Mouse (Mus musculus) common myeloid progenitor, adult 5-6 weeks (primary cell): ENCODE data around the gene Pde4d. TPM values are rescaled to one million over a fixed set of nuclear protein-coding genes. Genes with fewer than 3 reads are reported as not detected.

Experiments used
- ATAC-seq: replicated peaks from 2 replicates; pipeline ENCODE4 v1.8.0; 2016; ENCODE audit warnings: low read depth, mild to moderate bottlenecking, moderate TSS enrichment, inconsistent platforms; ENCODE audit not compliant: poor library complexity, severe bottlenecking
- total RNA-seq: library from RNA; stranded (forward); fragments of 200-1000, 187-1606 nt; gene quantifications from 2 replicates; pipeline ENCODE4 v1.2.3, GENCODE M21; 2017

The Pde4d gene
- total RNA-seq, 1 experiment from 2014 or later: 35.8 TPM

- ATAC-seq: 0 out of 2 replicates have a peak, but pooled peaks have one; percentile 45
Observed at GRCm38 (mm10) chr13:108914626-108915025, 464.9 kb downstream of the Pde4d start.

DNA sequence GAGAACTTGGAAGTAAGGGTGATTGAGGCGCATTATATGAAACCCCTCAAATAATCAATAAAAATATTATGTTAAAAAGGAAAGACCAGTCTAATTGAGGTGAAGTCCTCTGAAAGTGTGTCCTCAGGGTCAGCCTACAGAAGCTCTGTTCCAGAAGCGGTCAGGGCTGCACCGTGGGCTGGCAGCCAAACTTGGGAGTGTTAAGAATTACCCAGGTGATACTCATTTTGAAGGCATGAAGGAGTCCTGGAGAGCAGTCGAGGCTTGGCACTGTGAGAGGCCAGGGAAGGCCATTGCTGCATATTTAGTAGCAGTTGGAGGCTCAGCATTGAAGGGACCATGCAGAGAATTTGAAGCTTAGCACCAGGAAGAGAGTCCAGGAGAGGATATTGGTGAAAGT is 471.4 kb downstream of the Pde4d start:
- no peak for ATAC-seq

DNA sequence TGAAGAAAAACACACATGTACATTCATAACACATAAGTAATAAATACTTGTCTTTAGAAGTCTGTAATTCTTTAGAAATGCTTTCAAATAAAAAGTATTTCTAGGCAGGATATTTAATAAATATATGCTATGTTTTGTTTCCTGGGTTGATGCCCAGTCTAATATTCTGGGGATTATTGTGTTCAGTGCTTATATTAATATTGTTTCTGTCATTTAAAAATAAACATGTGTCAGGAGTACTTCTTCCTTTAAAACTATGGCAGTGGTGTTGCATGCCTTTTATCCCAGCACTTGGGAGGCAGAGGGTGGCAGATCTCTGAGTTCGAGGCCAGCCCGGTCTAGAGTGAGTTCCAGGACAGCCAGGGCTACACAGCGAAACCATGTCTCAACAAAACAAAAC is 485.1 kb downstream of the Pde4d start:
- ATAC-seq: no peak

GRCm38 (mm10) chr13:108937272-108937671 is 487.5 kb downstream of the Pde4d start:
- peak; percentile 99 for ATAC-seq

GRCm38 (mm10) chr13:108952911-108953310 is 503.2 kb downstream of the Pde4d start:
- no peak for ATAC-seq

DNA sequence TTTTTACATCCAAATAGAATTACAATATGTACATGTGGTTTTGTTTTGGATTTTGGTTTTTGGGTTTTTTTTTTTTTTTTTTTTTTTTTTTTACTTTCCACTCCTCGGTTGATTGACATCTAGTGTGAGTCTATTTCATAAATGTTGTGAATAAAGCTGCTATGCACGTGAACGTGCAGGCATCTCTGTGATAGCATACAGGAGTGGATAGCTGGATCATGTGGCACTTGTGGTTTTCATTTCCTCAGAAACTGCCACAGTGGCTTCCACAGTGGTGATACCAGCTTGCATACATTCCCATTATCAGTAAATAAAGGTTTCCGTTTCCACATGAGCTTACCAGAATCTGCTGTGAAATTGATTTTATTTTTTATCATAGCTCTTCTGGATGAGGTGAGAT is 506.3 kb downstream of the Pde4d start:
- ATAC-seq: peak; percentile 100

- no peak for ATAC-seq
Observed at GRCm38 (mm10) chr13:108964056-108964455, 514.3 kb downstream of the Pde4d start.

- ATAC-seq: 0 out of 2 replicates have a peak, but pooled peaks have one; percentile 56
Observed at GRCm38 (mm10) chr13:108981144-108981543, 531.4 kb downstream of the Pde4d start.

DNA sequence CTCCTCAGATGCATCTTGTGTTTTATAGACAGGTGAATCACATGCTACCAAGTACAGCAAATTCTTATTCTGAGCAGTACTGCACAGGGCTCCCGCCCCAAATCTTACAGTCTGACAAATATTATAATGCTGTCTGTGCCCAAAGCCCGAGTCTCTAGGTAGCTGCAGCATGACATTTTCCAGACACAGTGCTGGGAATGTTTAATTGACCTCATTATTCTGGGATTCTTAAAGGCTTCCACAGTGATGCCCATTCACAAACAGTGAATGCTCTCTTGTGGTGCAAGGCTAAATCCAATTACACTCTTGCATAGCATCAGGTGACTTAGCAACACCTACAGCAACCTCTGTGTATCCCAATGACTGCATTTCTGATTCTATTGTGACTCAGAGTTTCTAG is 549.0 kb downstream of the Pde4d start:
- no peak for ATAC-seq

DNA sequence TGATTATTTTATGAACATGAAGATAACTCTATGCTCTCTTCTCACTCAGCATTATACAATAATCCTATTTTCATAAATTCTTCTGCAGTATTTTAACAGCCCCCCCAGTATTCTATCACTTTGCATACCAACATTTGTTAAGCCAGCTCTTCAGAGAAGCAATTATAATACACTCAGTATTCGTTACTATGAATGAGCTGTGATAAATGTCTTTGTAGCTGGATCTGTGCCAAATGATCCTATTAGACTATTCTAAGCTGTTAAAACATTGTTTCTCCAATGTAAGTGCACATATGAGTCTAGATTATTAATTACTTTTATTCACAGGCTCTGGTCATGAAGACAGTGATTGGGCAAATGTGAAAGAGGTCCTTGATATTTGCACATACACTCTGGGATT is 575.0 kb downstream of the Pde4d start:
- no peak for ATAC-seq

- no peak for ATAC-seq
Observed at GRCm38 (mm10) chr13:109047126-109047525, 597.4 kb downstream of the Pde4d start.

DNA sequence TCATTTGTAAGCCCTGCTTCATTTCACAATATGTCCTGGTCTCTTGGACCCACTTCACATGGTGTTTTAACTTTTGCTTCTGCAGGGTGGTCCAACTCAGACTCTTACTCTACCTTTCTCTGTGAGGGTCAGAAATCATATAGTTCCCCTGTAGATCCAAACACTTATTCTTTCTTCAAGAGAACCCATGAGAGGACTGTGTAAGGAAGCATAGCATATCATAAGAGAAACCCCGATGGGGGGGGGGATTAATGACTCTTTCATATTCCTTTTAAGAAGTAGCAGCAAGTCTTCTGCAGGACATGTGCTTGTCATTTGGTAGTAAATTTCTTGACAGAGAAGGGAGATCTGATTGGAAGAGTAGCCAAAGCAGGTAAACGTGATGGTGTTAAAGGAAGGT is 603.1 kb downstream of the Pde4d start:
- no peak for ATAC-seq

GRCm38 (mm10) chr13:109053242-109054018 is 603.7 kb downstream of the Pde4d start:
- no peak for ATAC-seq

GRCm38 (mm10) chr13:109058045-109058444 is 608.3 kb downstream of the Pde4d start:
- no peak for ATAC-seq

DNA sequence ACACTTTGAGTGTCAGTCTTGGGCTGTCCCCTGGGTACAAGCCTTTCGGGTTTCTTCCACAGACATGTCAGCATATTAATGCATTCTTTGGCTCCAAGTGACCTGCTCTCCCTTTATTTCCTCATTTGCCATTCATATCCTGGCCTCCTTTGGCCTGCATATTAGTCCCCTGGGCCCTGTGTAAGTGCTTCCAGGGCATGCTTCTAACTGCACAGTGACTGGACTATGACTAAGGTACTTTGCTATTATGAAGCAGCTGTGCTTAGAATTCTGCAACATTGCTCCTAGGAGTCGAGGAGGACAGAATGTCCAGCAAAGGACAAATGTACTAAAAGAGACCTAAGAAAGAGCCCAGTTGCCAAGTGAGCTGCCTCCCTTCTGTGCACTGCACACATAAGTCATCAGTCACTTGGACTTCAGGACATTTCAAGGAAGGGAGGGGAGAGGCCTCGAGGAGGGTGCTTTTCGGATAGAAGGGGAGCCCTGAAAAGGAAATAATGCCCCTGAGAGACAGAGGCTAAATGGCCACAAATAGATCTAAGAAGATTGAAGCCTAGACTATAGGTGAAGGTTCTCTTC is 616.9 kb downstream of the Pde4d start:
- ATAC-seq: no peak

DNA sequence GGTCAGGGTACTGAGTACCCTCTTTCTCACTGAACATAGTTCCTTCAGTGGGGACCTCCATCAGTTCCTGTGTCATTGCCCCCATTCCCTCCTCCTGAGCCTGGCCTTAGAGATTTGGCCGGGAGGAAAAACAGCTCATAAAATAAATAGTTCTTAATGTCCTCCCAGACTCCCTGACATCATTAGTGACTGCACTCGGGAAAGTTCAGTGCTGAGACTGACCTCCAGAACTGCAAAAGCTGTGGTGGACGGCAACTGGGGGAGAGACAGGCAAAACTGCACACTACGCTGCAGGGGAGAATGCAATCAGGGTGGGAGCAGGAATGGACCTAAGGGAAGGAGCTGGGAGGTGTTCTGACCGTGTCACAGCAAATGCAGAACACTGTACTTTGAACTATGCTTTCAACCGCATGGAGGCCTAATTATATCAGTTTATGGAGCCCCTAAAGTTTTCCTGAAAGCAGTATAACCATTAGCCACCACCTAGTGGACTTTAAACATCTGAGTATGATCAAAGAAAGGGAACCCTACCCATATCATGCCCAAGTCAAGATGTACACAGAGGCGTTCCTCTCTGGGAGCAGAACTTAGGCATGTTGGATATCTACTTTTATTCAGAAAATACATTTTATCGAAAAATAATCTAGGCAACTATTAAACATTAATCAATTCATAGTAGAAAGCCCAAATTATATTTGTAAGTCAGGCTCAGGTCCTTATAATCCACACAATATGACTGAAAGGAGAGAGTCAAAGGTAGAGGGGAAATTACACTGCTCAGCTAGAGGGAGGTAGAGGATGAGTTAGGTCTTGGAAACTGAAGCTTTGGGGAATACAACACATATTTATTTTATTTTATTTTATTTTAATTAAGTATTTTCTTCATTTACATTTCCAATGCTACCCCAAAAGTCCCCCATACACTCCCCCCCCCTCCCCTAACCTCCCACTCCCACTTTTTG is 618.8 kb downstream of the Pde4d start:
- no peak for ATAC-seq

DNA sequence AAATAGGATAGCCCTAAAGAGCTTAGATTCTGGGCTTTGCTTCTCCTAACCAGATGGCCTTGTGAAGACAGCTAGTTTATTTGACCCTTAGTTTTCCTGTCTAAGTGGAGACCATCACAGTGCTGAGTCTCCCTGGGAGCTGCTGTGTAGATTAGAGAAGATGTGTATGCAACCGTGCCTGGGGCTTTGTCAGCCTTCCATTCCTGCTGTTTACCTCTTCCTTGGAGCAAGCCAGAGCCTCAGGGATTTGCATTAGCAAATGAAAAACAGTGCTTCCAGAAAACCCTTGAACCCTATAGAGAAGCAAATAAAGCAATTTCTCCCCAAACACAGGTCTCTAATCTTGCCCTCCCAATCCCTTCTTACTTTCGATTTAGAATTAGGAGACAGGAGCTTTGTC is 623.6 kb downstream of the Pde4d start:
- no peak for ATAC-seq

DNA sequence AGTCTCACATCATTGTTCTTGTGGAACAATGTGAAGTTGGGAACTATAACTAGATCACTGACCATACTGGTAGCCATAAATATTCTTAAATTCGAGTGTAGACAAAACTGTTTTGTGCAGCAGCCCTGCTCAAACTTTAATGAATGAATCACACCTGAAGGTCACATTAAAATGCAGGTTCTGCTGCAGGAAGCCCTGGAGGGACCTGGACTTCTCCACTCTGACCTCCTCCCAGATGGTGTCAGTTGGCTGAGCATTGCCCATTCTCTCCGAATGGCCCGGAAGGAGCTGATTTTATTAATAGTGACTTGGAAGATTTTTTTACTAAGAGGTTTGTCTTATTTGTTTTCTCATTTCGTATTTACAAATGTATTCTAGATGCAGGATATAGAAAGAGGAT is 624.3 kb downstream of the Pde4d start:
- ATAC-seq: no peak

GRCm38 (mm10) chr13:109092654-109093053 is 642.9 kb downstream of the Pde4d start:
- ATAC-seq: no peak

- no peak for ATAC-seq
Observed at GRCm38 (mm10) chr13:109096654-109097053, 646.9 kb downstream of the Pde4d start.

- peak; percentile 86 for ATAC-seq
Observed at GRCm38 (mm10) chr13:109116004-109116341, 666.2 kb downstream of the Pde4d start.
